Mouse (Mus musculus): ENCODE measurements around the gene Socs4.
"Not testable (repeated sequence)": the region's sequence is repeated elsewhere in the genome, so short reads cannot be mapped to it uniquely, and the experiment has no call there.

Socs4 gene

DNA sequence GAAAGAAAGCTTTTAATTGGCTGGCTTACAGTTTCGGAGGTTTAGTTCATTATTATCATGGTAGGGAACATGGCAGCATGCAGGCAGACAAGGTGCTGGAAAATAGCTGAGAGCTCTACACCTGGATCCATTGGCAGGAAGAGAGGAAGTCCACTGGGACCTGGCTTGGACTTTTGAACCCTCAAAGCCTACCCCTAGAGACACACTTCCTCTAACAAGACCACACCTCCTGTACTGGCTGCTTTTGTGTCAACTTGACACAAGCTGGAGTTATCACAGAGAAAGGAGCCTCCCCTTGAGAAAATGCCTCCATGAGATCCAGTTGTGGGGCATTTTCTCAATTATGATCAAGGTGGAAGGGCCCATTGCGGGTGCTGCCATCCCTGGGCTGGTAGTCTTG is 8.5 kb downstream of the Socs4 start:
- intact Hi-C loops (cut with DNase I), result no loop called here

DNA sequence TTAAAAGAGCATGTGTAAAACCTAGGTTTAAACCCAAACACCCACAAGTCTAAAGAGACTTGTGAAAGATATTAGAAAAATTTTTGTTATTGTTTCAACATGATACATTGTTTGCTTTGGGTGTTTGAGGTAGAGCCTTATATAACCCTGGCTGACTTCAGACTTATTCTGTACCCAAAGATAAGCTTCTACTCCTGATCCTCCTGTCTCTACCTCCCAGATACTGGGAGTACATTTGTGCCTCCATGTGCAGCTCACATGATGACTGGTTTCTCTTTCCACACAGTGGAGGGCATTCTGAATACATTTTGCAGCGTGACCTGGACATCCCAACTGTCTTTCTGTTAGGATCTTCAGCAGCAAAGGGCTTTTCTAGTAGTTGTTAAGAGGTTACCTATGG is 9.5 kb downstream of the Socs4 start:
- intact Hi-C loops (cut with DNase I), result no loop called here

DNA sequence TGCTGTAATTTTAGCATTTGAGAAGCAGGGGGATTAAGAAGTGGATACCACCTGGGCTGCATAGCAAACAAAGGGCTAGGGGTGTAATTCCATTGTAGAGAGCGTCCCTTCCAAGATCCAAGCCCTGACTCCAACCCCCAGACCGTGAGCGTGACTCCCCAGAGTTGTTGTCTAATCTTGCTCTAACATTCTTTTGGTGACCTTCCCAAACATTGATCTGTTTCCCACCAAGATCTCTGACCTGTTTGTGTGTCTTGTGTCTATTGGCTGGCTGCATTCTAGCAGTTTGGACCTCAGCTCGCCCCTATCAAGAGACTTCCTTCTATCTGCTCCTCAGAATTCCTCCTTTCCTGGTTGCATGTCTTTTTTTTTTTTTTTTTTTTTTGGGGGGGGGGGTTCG is 10.3 kb downstream of the Socs4 start:
- intact Hi-C loops (cut with DNase I), result no loop called here

DNA sequence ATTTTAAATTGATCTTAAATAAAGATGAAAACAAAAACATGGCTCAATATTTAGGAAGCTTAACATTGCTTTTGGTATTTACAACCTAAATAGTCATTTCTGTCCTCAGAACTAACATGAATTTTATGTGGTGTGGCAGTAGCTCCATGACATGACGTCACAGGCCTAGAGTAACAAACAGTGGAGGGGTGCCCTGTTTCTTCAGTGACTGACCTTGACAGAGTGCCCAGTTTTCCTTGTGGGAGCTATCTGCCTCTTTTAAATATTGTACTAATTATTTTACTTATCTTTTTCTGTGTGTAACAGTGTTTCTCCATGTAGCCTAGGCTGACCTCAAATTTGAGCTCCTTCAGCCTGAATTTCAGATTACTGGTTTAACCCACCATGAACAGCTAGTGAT is 15.0 kb downstream of the Socs4 start:
- intact Hi-C loops (cut with DNase I), result no loop called here

DNA sequence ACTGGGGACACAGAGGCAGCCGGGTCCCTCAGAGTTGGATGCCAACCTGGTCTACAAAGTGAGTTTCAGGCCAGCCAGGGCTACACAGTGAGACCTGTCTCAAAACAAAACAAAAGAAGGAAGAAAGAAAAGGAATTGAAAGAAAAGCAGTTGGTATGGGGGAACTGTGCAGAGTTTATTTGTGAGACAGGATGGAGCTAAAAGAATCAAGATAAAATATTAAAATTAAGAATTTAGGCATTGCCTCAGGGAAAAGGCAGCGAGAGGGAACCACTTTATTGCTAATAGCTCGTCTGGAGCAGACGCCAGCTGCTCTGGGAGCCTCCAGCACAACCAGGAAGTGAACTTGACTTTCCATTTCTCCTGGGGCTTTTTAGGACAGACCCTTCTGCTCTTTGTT is 17.4 kb downstream of the Socs4 start:
- intact Hi-C loops (cut with DNase I), result no loop called here

DNA sequence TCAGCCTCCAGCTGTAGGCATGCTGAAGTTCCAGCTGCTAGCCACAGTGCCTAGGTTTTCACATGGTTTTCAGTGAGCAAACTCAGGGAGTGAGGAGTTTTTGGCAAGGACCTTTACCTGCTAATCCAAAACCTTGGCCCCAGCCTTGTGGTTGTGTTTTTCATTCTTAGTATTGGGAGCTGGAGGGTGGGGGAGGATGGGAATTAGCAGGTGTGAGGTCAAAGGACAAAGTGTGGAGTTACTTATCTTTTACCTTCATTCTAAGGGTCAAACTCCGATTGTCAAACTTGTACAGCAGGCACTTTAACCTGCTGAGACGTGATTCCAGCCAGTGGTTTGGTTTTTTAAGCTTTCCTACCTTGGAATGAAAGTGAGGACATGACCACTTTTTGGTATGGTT is 19.5 kb downstream of the Socs4 start:
- intact Hi-C loops (cut with DNase I), result no loop called here

DNA sequence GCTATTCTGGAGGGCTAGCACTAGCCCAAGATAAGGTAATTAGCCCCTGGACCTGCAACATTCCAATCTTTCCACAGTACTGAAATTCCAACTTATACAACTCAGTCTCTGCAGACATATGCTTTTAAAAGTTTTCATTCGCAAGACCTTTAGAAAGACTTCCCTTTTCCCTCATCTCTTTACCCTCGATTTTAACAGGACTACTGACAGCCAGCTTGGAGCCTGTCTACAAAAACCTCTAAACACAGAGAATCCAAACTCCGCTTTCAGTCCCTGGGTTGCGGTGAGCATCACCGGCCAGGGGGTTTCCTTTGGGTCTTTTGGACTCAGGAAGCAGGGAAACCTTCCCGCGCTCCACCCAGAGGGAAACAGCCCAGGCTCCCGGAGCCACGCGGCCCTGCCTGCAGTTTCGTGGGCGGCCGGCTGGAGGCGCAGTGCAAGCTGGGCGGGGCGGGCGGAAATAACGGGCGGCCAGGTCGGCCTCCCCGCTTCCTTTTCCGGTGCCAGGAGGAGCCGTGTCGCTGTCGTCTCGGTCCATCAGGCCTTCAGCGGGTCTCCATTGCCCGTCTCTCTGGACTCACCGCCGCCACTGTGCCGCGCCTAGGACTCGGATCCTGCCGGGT is 21.2 kb downstream of the Socs4 start, which contains the start of gene Mapk1ip1l:
Gene Mapk1ip1l (plus strand): TSS at position 482 of the 623 bp plus-strand sequence.
- intact Hi-C loops (cut with DNase I), result no loop called here

DNA sequence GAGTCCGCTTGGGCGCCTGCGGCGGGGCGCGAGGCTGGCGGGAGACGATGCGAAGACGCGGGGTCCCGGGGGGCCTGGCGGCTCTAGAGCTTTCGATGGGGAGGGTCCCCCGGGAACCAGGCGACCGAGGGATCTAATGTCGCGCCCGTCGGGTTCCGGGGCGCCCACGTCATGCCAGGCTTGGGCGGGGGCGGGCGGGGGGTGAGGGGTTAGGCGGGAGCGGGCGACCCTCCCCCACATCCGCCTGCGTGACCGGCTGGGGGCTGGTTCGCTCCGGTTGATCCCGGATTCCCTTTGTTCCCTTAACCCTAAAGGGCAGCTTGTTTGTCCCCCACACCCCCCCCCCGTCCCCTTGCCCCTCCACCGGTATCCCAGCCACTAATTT is 21.7 kb downstream of the Socs4 start:
- intact Hi-C loops (cut with DNase I), result no loop called here

DNA sequence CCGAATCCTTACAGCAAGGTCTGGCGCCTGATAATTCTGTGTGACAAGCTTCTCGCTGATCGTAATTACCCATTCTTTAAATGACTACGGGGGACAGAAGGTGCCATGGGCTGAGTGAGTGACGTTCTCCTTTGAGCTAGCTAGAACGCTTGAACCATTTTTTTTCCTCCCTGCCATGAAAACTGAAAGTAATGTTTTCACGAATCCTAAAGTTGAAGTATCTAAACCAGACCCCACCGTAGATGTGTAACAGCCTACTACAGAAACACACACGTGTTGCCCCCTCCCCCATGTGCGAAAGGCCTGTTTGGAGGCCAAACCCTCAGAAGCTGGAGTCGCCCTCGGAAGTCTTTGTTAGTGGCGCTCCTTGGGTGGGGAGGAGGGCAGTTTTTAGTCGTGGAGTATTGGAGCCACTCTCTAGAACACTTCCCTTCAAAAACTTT is 22.1 kb downstream of the Socs4 start:
- intact Hi-C loops (cut with DNase I), result no loop called here

DNA sequence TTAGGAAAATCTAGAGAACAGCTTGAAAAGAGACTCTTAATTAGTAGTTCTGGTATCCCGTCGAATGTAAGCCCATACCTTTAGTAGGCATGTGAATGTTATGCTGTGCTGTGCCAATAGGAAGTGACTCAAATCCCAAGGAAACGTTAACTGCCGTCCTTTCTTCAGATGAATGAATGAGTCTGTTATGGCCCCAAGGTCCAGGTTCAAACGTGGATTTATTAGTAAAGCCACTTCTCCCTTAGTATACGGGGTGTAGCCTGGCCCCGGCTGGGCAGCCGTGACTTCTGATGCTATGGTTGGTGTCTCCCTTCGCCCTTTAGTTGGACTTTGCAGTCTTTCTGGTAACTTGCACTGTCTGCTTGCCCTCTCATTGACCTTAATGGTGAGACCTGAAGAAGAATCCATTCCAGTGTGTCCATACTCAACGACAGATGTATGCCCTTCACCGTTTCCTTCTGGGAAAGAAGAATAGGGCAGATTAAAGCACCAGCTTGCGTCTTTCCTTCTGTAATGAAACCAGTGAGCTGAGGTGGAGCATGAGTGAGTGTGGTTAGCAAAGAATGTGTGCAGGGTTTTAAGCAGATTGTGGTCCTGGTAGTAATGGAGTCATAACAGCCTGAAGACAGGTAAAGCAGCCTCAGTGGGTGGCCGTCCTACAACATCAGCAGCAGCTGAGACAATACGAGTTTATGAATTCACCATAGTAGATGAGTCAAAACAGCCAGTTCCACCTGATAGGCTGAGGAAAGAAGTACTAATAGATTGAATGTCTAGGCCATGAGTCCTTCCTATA is 26.4 kb downstream of the Socs4 start:
- intact Hi-C loops (cut with DNase I), result no loop called here

DNA sequence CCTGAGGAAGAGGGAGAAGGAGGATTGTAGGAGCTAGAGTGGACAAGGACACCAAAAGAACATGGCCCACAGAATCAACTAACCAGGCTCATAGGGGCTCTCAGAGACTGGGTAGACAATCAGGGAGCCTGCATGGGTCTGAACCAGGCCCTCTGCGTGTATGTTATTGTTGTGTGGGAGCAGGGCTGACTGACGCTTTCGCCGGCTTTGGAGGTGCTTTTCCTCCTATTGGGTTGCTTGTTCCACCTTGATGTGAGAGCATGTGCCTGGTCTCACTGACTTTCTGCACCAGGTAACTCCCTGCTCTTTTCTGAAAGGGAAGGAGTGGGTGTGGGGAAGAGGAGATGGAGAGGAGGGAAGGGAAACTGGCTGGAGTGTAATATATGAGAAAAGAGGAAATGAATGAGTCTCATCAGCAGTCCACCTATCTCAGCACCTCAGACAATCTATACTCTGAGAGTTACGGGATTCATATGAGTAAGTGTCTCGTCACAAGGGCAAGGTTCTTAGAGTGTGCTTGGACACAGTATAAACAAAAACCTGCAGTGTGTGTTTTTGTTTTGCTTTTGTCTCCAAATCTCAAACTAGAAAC is 28.2 kb downstream of the Socs4 start:
- intact Hi-C loops (cut with DNase I), result no loop called here

DNA sequence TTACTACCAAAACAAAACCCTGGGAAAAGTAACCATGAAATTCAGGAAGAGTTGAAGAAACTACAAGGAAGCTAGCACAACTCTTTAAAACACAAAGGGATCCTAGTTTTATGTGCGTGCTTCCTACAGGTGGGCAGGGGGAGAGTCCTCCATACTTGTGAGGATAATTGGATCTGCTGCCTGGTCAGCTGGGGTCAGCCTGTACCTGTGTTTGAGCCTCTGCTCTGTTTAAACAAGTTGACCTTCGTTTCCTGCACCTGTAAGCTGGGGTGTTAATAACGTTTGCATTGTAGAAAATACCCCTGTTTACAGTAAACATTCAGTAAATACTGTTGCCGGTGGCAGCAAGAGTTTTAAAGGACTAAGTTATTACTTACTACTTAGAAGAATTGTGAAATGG is 29.2 kb downstream of the Socs4 start:
- intact Hi-C loops (cut with DNase I), result no loop called here

DNA sequence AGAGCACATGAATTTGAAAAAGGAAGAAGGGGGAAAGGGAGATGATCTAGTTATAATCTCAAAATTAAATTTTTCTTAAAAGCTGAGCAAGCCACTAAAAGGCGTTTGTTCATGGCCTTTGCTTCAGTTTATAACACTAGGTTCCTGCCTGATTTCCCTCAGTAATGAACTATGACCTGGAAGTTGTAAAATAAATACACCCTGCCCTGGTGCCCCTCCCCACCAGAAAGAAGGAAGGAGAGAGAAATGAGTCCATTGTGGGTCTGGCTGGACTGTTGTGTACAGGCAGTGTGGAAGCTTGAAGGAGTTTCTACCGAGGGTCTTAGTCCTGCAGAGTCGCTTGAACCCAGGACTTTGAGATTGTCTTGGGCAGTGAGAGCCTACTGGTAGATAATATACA is 30.9 kb downstream of the Socs4 start:
- intact Hi-C loops (cut with DNase I), result no loop called here

DNA sequence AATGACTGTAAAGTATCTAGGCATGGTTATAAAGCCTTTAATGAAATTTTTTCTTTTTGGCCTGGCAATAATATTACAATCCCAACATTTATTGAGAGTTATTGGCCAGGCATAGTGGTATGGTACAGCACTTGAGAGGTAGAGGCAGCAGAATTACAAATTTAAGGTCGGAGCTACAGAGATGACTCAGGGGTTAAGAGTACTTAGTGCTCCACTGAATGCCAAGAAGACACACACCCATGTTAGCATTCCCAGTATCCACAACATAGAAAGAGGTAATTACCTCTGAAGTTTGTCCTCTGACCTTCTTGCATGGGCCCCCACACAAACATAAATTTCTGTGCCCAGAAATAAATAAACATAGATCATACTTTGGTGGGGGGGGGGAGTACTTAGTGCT is 32.3 kb downstream of the Socs4 start:
- intact Hi-C loops (cut with DNase I), result no loop called here

DNA sequence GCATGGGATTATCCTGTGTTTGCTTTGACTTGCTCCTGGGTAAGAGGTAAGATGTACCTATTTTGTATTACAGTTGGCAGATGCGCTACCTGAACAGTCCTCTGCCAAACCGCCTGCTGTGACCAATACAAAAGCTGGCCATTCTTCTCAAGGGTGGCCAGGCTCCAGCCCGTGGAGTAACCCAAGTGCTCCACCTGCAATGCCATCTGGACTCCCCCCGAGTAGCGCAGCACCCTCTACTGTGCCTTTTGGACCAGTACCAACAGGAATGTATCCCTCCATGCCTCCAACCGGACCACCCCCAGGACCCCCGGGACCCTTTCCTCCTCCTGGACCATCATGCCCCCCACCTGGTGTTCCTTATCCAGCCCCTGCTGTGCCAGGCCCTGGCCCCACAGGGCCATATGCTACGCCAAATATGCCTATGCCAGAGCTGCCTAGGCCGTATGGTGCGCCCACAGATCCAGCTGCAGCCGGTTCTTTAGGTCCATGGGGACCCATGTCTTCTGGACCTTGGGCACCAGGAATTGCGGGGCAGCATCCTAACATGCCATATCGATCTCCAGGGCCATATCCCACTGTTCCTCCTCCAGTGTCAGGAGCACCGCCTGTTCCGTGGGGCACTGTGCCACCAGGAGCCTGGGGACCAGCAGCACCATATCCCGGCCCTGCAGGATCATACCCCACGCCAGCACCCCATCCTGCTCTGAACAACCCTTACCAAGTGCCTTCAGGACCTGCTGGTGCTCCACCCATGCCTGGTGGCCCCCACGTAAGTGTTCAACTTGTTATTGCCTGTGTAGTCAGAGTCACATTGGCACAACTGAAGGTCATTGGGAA is 33.8 kb downstream of the Socs4 start:
- intact Hi-C loops (cut with DNase I), result no loop called here

DNA sequence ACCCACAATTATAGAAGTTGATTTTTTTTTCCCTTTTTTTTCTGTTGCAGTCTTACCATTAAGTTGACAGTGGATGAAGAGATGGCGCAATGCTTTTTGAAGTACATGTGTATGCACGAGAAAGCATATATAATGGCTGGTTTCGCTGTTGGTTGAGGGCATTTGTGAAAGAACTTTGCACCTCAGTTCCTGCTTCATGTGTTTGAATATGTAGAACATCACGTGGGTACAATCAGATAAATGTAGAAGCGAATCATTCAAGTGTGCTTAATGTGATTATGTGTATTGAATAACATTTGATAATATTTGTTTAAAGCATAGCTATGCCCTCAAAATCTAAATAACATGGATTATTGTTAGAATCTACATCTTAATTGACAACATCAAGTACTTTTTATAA is 42.6 kb downstream of the Socs4 start:
- intact Hi-C loops (cut with DNase I), result no loop called here

DNA sequence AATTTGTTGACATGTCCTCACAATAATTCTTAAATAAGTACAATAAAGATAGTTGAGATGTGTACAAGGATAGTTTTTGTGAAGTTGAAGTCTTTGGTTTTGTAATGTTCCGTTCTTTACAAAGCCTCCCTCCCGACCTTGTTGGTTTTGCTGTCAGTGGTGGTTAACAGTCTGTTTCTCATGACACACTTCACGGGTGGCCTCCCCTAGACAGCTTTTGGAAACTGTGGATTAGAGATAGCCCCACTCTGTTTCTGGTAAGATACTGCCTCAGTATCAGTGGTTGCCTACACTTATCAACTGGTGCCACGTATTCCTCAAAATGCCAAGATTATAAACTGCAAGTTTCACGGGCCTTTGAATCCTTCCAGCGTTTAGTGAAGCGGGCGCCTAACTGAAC is 44.9 kb downstream of the Socs4 start:
- intact Hi-C loops (cut with DNase I), result not testable (repeated sequence)

DNA sequence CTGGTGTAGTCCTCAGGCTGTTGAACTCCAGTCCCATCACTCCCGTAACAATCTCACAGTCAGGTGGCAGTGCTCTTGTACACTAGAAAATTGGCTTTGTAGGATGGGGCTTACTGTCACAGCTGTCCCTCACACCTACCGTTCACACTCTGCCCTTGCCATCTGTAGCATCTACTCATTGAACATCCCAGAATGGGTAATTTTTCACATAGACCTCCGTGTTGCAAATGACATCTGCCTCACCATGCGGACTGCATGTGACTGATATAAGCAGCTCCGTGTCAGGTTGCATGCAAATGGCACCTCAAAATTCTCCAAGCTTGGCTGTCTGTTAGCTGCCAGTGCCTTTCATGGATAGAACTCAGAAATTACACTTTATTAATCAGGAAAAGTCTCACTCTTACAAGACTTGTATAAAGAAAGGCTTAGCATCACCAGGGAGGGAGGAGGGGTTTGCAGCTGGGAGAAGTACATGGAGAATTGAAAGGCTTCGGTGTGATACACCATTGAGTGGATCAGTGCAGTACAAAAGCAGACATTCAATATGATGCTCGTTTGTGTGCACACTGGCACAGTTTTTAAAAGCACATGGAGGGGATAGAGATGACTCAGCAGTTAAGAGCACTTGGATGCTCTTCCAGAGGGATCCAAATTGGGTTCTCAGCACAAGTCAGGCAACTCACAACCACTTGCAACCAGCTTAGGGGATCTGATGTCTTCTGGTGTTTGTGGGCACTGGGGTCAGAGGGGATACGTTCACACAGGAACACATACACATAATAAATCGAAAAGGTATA is 49.4 kb downstream of the Socs4 start:
- intact Hi-C loops (cut with DNase I), result no loop called here

DNA sequence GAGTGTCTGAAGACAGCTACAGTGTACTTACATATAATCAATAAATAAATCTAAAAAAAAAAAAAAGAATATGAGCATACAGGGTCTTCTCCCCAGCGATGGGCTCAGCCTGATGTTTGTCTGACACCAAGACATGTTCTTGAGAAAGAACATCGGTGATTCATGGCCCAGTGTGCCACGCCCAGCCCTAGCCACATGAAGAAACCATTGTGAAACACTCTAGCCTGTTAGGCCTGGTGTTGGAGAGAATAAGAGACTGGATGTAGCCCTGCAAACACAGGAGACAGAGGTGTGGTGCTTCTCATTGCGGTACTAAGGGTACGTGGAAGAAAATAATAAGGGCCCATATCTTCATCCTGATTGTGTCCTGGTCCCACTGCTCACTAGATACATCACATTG is 50.6 kb downstream of the Socs4 start:
- intact Hi-C loops (cut with DNase I), result no loop called here

DNA sequence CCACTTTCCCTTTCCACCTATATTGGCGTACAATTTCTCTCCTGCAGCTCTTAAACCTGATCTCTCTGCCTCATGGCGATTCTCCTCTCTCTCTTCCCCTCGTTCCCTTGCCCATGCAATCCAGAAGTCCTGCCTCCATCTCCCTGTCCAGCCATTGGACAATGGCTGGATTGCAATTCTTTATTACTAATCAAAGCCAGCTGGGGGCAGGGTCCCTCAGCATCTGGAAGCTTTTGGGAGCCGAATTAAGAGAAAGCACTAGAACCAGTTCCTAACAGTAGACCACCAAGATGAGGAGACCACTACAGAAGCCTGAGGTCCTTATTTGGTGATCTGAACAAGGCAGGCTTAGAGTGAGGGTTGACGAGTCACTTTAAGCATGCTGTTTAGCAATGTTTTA is 55.2 kb downstream of the Socs4 start:
- intact Hi-C loops (cut with DNase I), result loop anchor here (10.0 kb wide), 1 partner anchor 203 kb away; no protein-coding TSS in a partner anchor

DNA sequence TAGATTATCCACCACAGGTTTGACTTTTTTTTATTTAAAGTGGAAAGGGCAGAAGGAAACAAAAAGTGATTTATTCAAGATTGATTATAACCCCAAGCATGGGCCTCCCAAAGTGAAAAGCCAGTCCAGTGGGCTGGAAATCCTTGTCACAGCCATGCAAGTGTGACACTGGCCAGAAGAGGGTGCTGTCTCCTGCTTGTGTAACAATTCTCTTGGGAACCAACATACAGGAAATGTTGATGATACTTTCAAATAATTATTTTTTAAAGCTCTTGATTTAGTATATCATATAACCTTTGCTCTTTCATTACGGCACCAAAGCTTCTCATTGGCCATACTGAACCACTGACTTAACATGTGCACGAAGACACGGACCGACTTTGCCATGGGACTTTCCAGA is 58.1 kb downstream of the Socs4 start:
- intact Hi-C loops (cut with DNase I), result loop anchor here (1.0 to 10.0 kb wide), 2 partner anchors 61 to 200 kb away; no protein-coding TSS in a partner anchor
